Mouse (Mus musculus): ENCODE measurements around the gene Rab5if.

- no peak for TF ChIP-seq CTCF (IDR thresholded peaks at IDR 0.05; ENCODE audit: low read depth)
- TF ChIP-seq EP300 (IDR thresholded peaks at IDR 0.05; ENCODE audit: low read depth) = no peak
Observed at GRCm38 (mm10) chr2:156916419-156917125, 53.6 kb downstream of the Rab5if start.
